Comparison of ENCODE assay signal across 9 mouse cellular contexts in genomic region chr16:5222140-5222539, GRCm38 (mm10). TPM values are rescaled to one million over a fixed set of nuclear protein-coding genes. Genes with fewer than 3 reads are reported as not detected.
DNase-seq lines count a peak whose midpoint lies in the region; ATAC-seq lines count a peak whose summit lies in the region.
"Had no signal": no experiment of that assay in that cellular context is flagged by ENCODE, and none has a peak within 500 bp of the region (broad histone marks: within the 10 kb centered on the region; RNA-seq: fewer than 3 reads in every experiment).

TSS of gene AU021092 (minus strand) at chr16:5222299.

- intact Hi-C loops in left cerebral cortex, postnatal 10 days (cut with DNase I): no loop called here
- intact Hi-C loops in heart, postnatal 36 days (cut with DNase I): no loop called here

- DNase-seq in left cerebral cortex, postnatal 10 days (ENCODE audit: extremely low spot score in 1 of 2, low spot score in 2 of 2): peak in 1 of 2 experiments; percentile 53
- DNase-seq in left cerebral cortex, adult 9 months (ENCODE audit: low spot score in 2 of 2): no peak
- DNase-seq in adrenal gland, postnatal 25 days: no peak
- peak in 1 of 2 experiments; percentile 30 for DNase-seq in heart, postnatal 36 days
- peak; percentile 68 for DNase-seq in lung, postnatal 25 days (ENCODE audit: low spot score)
- DNase-seq in layer of hippocampus, adult 18-20 months (ENCODE audit: low spot score in 2 of 2): no peak
- DNase-seq: cerebellum, postnatal 10 days had no signal

- ATAC-seq in megakaryocyte progenitor cell, adult 5-6 weeks (replicated peaks; ENCODE audit: poor library complexity): no peak
- no peak for ATAC-seq in megakaryocyte-erythroid progenitor cell, adult 5-6 weeks (replicated peaks; ENCODE audit: low FRiP score, low TSS enrichment, poor library complexity, severe bottlenecking)

RNA-seq across cellular contexts. Expression of gene AU021092, which starts in this region (rescaled TPM):
- 10 to 100 TPM; 11.0 to 12.5 TPM for total RNA-seq in left cerebral cortex, postnatal 10 days (2021)
- total RNA-seq in adrenal gland, postnatal 25 days (2021): 10.8 and 14.5 TPM in 2 replicates
- total RNA-seq in heart, postnatal 36 days (2021): 10 to 100 TPM; 22.9 to 23.6 TPM
- total RNA-seq in megakaryocyte progenitor cell, adult 5-6 weeks (2015): not detected in 2 replicates
- not detected in 2 replicates for total RNA-seq in megakaryocyte progenitor cell, adult 5-6 weeks (2017)
- not detected in 2 replicates for total RNA-seq in megakaryocyte-erythroid progenitor cell, adult 5-6 weeks (2014; fragmentation: Nextera tagmentation)
- not detected in 2 replicates for total RNA-seq in megakaryocyte-erythroid progenitor cell, adult 5-6 weeks (2017)
- total RNA-seq in layer of hippocampus, adult 18-20 months (2021): 1 to 10 TPM; 3.5 to 4.3 TPM

Comparison
In these comparisons a context has a peak if more than half of its experiments do, and no peak if none do; other contexts are left out.
1. RNA of gene AU021092 (total RNA-seq): 22.9 to 23.6 TPM in heart, postnatal 36 days, 10.8 to 14.5 TPM in adrenal gland, postnatal 25 days, 11.0 to 12.5 TPM in left cerebral cortex, postnatal 10 days and 3.5 to 4.3 TPM in layer of hippocampus, adult 18-20 months; not detected in megakaryocyte progenitor cell, adult 5-6 weeks and not detected in megakaryocyte-erythroid progenitor cell, adult 5-6 weeks; every median in the first group is over 4 times any median in the second.